29 mouse cellular contexts compared by ENCODE assay signal in the genomic region with DNA sequence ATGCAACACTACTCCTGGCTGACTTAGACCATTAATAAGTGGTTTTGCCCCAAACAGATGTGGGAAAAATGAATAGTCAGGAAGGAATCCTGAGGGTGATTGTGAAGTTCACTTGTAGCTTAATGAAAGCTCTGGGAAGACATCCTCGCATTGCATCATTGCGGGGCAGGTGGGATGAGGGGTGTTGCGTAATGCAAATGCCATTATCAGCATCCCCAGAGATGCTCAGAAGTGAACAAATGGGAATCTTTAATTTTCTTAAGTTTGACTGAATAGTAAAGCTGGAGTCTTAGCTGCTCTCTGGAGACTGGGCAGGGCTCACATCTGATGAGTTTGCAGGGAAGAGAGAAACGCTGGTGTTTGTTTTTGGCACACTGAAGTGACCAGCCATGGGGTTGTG.
DNase-seq lines count a peak whose midpoint lies in the region; ATAC-seq and TF ChIP-seq lines count a peak whose summit lies in the region.
"Had no signal": no experiment of that assay in that cellular context is flagged by ENCODE, and none has a peak within 500 bp of the region (broad histone marks: within the 10 kb centered on the region; RNA-seq: fewer than 3 reads in every experiment).

No protein-coding gene starts in this region.

- H3K36me3 ChIP-seq in intestine, embryonic 15.5 days, result no peaks in the 10 kb centered on the region
- H3K36me3 ChIP-seq: embryonic facial prominence, embryonic 12.5 days; forebrain, embryonic 12.5 days; midbrain, embryonic 13.5 days; stomach, embryonic 15.5 days had no signal

- no peaks in the 10 kb centered on the region for H3K9me3 ChIP-seq in intestine, embryonic 15.5 days
- H3K9me3 ChIP-seq: embryonic facial prominence, embryonic 12.5 days; forebrain, embryonic 12.5 days; midbrain, embryonic 13.5 days; stomach, embryonic 15.5 days had no signal

- WGBS in intestine, embryonic 15.5 days, result 79% methylated on average over 4 of the region's 4 CpGs

- H3K27ac ChIP-seq in gastrocnemius, adult 2 months, result peak overlapping the region; percentile 74
- peak overlapping the region; percentile 3; the same call in 1 of the 2 replicates for H3K27ac ChIP-seq in embryonic fibroblast, embryonic 13.5 days (ENCODE audit: insufficient read depth, low read length)
- H3K27ac ChIP-seq in intestine, embryonic 15.5 days, result no peak overlapping the region
- H3K27ac ChIP-seq: embryonic facial prominence, embryonic 12.5 days; forebrain, embryonic 12.5 days; liver, embryonic 14.5 days; macrophage; midbrain, embryonic 13.5 days; stomach, embryonic 15.5 days had no signal

- TF ChIP-seq CTCF in gastrocnemius, adult 2 months (IDR thresholded peaks at IDR 0.05), result no peak
- no peak for TF ChIP-seq CTCF in embryonic fibroblast, embryonic 13.5 days (IDR thresholded peaks at IDR 0.05; ENCODE audit: borderline replicate concordance, insufficient read depth, low read length)

- H3K4me2 ChIP-seq in intestine, embryonic 15.5 days (replicated peaks), result no peak overlapping the region
- H3K4me2 ChIP-seq: embryonic facial prominence, embryonic 12.5 days; forebrain, embryonic 12.5 days; midbrain, embryonic 13.5 days; stomach, embryonic 15.5 days had no signal

- TF ChIP-seq POLR2A in embryonic fibroblast, embryonic 13.5 days (IDR thresholded peaks at IDR 0.05; ENCODE audit: low read depth, low read length), result no peak

- peaks cover 6% of the 10 kb centered on the region for H3K4me1 ChIP-seq in embryonic fibroblast, embryonic 13.5 days (ENCODE audit: control insufficient read depth, insufficient read depth, low read length)
- peaks cover 11% of the 10 kb centered on the region; the same call in 1 of the 2 replicates for H3K4me1 ChIP-seq in intestine, embryonic 15.5 days (replicated peaks)

- no peaks in the 10 kb centered on the region for H3K27me3 ChIP-seq in intestine, embryonic 15.5 days (replicated peaks)
- H3K27me3 ChIP-seq: embryonic facial prominence, embryonic 12.5 days; midbrain, embryonic 13.5 days; stomach, embryonic 15.5 days had no signal

- ATAC-seq in intestine, embryonic 15.5 days, result no peak
- ATAC-seq: activated CD4-positive, CD25-positive, alpha-beta regulatory T cell, adult 4 months; forebrain, postnatal 0 days; intestine, postnatal 0 days; midbrain, embryonic 13.5 days had no signal

- no peak overlapping the region for H3K4me3 ChIP-seq in gastrocnemius, adult 2 months
- no peak overlapping the region for H3K4me3 ChIP-seq in embryonic fibroblast, embryonic 13.5 days (ENCODE audit: insufficient read depth, low read length)
- no peak overlapping the region for H3K4me3 ChIP-seq in intestine, embryonic 15.5 days (replicated peaks)
- H3K4me3 ChIP-seq: embryonic facial prominence, embryonic 12.5 days; erythroblast, embryonic 14.5 days; forebrain, embryonic 12.5 days; midbrain, embryonic 13.5 days; stomach, embryonic 15.5 days had no signal

- no peak overlapping the region for H3K9ac ChIP-seq in intestine, embryonic 15.5 days
- H3K9ac ChIP-seq: embryonic facial prominence, embryonic 12.5 days; forebrain, embryonic 12.5 days; forebrain, postnatal 0 days; liver, embryonic 14.5 days; midbrain, embryonic 13.5 days; stomach, embryonic 15.5 days had no signal

- intact Hi-C loops in gastrocnemius, adult 2 months (cut with DNase I), result no loop called here
- intact Hi-C loops in heart, postnatal 10 days (cut with DNase I), result no loop called here

- peak; percentile 73 for DNase-seq in gastrocnemius, adult 2 months
- DNase-seq in gastrocnemius, postnatal 10 days, result no peak
- DNase-seq in 3T3-L1 (ENCODE audit: low read depth, low spot score), result peak; percentile 73
- DNase-seq in heart, postnatal 10 days, result peak; percentile 53 to 61
- no peak for DNase-seq in cerebellum, postnatal 36 days
- DNase-seq in layer of hippocampus, adult 8-10 months (ENCODE audit: low spot score in 2 of 2), result no peak
- DNase-seq: adrenal gland, adult 8-10 months; cerebellum, adult 8-10 months; cerebellum, postnatal 25 days; forebrain, postnatal 0 days; kidney, adult 9 months; kidney, postnatal 10 days; liver; lung, adult 2 months; lung, postnatal 10 days; retina, postnatal 1 day; right cerebral cortex, postnatal 14 days; thymus, postnatal 14 days had no signal

Comparison
In these comparisons a context has a peak if more than half of its experiments do, and no peak if none do; other contexts are left out.
1. DNase-seq: peak in gastrocnemius, adult 2 months (single experiment), 3T3-L1 (single experiment) and heart, postnatal 10 days (2 of 2); none in gastrocnemius, postnatal 10 days (single experiment), cerebellum, postnatal 36 days (0 of 2) and layer of hippocampus, adult 8-10 months (0 of 2).